Mouse (Mus musculus) megakaryocyte, embryonic 14.5 days (primary cell): ENCODE data around the gene Rab40c.

Experiments used
- FLI1 ChIP-seq: IDR thresholded peaks from 2 replicates; pipeline ENCODE4 v1.6.1; 2012; ENCODE audit warnings: low read length, inconsistent platforms, mixed read lengths
- GATA1 ChIP-seq: IDR thresholded peaks from 3 replicates; pipeline ENCODE4 v1.6.1; 2012; ENCODE audit warnings: mixed read lengths, low read length, inconsistent platforms, borderline replicate concordance

GRCm38 (mm10) chr17:25946891-25947290 lies 27.4 kb upstream of the Rab40c start:
- TF ChIP-seq GATA1, result no peak
- TF ChIP-seq FLI1, result no peak
